Mouse (Mus musculus) cortical plate, adult 2 months (tissue): ENCODE results near the gene Slc7a8.

ENCODE experiments used
- CTCF ChIP-seq: fragments of 200-500 bp; IDR thresholded peaks from 2 replicates; pipeline ENCODE4 v1.5.1; 2011; ENCODE audit warnings: mild to moderate bottlenecking, control low read depth, low read length; ENCODE audit not compliant: insufficient read depth; ENCODE audit errors: extremely low read depth
- POLR2A ChIP-seq: fragments of 200-500 bp; IDR thresholded peaks from 2 replicates; pipeline ENCODE4 v1.6.1; 2011; ENCODE audit warnings: mild to moderate bottlenecking, low read length, control low read depth; ENCODE audit not compliant: insufficient read depth; ENCODE audit errors: extremely low read depth

DNA sequence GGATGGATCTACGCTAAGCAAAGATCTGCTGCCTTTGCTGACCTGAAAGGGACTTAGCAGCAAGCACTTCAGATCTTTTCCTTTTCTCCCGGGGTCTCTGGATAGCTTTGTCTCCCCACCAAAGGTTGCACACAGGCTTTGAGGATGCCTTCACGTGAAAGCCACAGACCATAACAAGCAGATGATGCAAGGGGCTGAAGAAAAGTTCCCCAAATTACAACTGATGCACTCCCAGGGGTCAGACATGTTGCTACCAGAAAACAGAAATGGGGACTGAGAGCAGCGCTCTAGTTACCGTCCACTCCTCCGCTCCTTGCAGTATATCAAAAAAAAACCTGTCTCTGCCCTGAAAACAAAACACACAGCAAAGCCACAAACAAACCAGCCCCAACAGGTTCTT, 10.4 kb upstream of the Slc7a8 start:
- no peak for TF ChIP-seq CTCF
- TF ChIP-seq POLR2A, result no peak
